10 mouse cellular contexts compared by ENCODE assay signal in the genomic region with DNA sequence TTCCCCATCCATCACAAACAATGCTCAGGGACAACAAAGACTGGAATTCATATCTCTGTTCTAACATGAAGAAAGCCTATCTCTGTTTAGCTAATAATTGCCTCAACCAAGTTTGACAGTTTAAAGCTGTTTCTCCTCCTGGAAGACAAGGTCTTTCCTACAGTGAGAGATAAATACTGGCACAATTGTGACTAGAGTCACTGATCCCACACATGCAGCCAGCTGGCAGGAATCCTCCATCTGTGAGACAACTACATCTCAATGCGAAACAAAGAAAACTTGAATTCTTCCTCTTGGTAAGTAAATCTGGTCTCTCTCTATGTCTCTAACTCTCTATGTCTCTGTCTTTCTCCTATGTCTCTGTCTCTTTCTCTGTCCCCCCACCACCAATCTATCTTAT.
DNase-seq lines count a peak whose midpoint lies in the region.
"Had no signal": no experiment of that assay in that cellular context is flagged by ENCODE, and none has a peak within 500 bp of the region (broad histone marks: within the 10 kb centered on the region; RNA-seq: fewer than 3 reads in every experiment).

No protein-coding gene starts in this region.

- intact Hi-C loops in heart, postnatal 10 days (cut with DNase I) = no loop called here

- peak; percentile 42 to 44 for DNase-seq in heart, postnatal 10 days
- no peak for DNase-seq in heart, adult 8-10 months (ENCODE audit: low spot score)
- DNase-seq in right cerebral cortex, adult 18-20 months = peak; percentile 51
- no peak for DNase-seq in right cerebral cortex, postnatal 14 days
- peak; percentile 29 for DNase-seq in layer of hippocampus, adult 9-10 months (ENCODE audit: low spot score)
- peak; percentile 33 to 37 for DNase-seq in right cerebral cortex, postnatal 36 days (ENCODE audit: low spot score in 2 of 2)
- no peak for DNase-seq in gastrocnemius, adult 8-10 months (ENCODE audit: low spot score in 2 of 2)
- DNase-seq in urinary bladder, adult 18-20 months (ENCODE audit: low spot score in 2 of 2) = no peak
- DNase-seq: cerebellum, adult 11-12 months; gastrocnemius, postnatal 10 days had no signal

Comparison
In these comparisons a context has a peak if more than half of its experiments do, and no peak if none do; other contexts are left out.
1. DNase-seq: peak in heart, postnatal 10 days (2 of 2), right cerebral cortex, adult 18-20 months (single experiment), layer of hippocampus, adult 9-10 months (single experiment) and right cerebral cortex, postnatal 36 days (2 of 2); none in heart, adult 8-10 months (single experiment), right cerebral cortex, postnatal 14 days (single experiment), gastrocnemius, adult 8-10 months (0 of 2) and urinary bladder, adult 18-20 months (0 of 2).